Mouse (Mus musculus) c-Kit-positive CD71-positive TER-119-positive erythroid progenitor cells, embryonic 14.5 days (primary cell): Measurements from ENCODE around the gene 1700088E04Rik.

Experiments used
- DNase-seq: peaks from one replicate; pipeline ENCODE4 v3.0.0-alpha.2; 2013; ENCODE audit warnings: low spot score

1700088E04Rik gene

GRCm38 (mm10) chr15:79130782-79131181 is 10.3 kb downstream of the 1700088E04Rik start:
- DNase-seq = no peak

GRCm38 (mm10) chr15:79129311-79129710 is 11.7 kb downstream of the 1700088E04Rik start:
- no peak for DNase-seq

GRCm38 (mm10) chr15:79128208-79128607 is 12.8 kb downstream of the 1700088E04Rik start:
- no peak for DNase-seq

- no peak for DNase-seq
Measured at GRCm38 (mm10) chr15:79127101-79127500, 14.0 kb downstream of the 1700088E04Rik start.

DNA sequence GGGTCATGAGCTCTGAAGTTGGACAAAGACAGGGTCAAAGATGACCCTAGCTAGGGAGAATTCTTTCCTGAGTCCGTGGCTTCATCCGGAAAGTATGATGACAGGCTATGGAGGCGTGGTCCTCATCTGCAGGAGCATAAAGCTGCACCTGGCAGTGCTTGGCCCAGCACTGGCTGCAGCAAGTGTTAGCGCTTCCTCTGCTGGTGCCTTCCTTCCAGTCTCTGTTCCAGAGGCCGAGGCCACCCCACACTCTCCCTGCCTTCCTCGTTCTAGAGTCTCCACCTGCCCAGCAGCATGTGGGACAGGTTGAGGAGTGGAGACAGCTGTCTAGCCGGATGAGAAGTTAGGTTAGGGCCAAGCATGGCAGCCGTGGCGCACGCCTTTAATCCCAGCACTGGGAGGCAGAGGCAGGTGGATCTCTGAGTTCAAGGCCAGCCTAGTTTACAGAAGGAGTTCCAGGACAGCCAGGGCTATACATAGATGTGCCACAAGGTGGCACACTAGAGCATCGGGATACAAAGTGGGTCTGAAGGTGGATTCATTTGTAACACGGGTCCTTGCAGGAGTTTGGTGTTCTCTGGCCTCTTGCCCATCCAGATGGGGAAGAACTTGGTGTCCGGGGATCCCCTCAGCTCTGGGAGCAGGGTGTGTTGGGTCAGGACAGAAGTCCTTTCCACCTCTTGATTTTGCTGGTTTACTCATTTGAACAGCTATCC is 14.7 kb downstream of the 1700088E04Rik start:
- DNase-seq = peak; percentile 60

DNA sequence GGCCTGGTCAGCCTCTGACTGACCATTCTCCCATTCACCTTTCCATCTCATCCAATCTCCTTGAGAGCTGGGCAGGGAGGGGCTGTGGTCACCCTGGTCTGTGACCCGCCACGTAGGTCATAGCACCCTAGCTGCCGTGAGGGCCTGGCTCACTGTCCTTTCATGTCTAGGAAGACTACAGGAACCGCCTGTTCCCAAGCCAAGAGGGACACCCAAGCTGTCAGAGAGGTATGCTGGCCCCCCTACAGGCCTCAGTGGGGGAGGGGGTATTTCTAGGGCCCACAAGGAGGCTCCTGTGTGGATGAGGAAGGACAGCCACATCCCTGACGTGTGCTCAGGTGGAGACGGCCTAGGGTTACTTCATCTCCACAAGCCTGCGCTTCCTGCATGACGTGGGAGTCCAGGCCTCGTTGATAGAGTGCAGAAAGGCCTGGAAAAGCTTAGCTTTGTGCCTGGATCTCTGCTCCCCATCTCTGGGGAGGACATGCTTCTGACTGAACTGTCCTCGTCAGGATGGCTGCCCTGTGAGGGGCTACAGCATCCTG is 16.6 kb downstream of the 1700088E04Rik start:
- DNase-seq = no peak

GRCm38 (mm10) chr15:79123751-79124150 is 17.3 kb downstream of the 1700088E04Rik start:
- no peak for DNase-seq

DNA sequence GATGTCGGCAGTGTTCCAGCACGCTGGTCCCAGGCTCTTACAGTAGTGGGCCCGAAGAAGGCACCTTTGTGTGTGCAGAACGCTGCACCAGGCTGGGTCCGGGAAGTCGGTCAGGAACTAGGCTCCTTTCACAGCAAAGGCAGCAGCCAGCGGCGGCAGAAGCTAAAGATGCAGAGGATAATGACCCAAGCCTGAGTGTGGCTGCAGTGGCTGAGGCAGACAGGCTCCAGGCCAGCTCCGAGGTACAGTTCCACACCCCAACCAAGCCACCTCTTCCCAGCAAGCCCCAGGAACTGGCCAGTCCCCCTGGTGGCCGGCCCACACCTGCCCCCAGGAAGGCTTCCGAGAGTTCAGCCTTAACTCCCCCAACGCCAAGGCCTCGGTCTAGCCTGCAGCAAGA is 18.5 kb downstream of the 1700088E04Rik start:
- DNase-seq = no peak

- DNase-seq = no peak
Measured at GRCm38 (mm10) chr15:79122119-79122518, 18.9 kb downstream of the 1700088E04Rik start.

DNA sequence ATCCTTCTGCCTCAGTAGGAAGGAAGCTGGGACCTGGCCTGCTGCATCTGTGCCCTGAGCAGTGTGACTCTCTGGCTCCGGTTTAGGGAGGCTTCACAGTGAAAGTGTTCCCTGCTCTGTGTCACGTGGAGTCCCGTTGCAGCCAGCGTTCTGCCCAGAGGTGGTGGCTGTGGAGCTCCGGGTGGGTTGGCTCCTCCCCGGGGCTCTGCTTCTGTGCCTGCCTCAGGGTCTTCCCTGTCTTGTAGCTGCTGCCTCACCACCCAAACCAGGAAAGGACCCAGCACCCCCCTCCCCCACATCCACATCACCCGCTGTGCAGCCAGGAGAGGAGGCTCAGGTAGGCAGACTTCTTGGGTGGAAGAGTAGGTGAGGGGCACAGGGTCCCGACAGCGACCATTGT is 21.6 kb downstream of the 1700088E04Rik start:
- no peak for DNase-seq

DNA sequence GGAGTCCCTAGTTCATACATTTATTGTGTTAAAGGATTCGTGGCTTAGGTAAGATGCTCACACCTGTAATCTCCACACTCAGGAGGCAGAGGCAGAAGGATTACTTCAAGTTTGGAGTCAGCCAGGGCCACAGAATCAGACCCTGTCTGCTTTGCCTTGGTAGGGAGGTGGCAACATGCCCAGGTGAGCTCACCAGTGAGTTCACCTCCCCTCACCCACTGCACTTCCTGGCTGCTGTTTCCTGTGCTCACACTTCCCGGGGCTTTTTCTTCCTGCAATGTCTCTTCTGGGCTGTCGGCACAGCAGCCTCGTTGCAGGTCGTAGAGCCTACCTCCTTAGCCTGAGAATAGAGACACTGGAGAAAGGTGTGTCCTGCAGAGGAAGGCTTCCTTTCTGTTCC is 25.8 kb downstream of the 1700088E04Rik start:
- no peak for DNase-seq

DNA sequence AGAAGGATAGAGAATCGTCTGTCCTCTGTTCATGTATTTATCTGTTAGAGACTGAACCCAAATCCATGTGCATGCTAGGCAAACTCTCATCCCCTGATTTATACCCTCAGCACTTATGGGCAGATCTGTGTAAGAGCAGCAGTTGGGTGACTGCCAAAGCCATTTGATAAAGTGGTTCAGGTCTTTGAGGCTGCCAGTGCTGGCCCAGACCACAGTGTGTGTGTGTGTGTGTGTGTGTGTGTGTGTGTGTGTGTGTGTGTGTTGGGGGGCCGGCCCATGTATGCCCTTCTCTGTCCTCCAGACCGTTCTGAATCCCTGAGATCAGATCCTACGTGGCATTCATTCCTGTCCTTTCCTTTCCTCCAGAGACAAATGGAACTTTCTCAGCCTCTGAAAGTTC is 29.3 kb downstream of the 1700088E04Rik start:
- no peak for DNase-seq

DNA sequence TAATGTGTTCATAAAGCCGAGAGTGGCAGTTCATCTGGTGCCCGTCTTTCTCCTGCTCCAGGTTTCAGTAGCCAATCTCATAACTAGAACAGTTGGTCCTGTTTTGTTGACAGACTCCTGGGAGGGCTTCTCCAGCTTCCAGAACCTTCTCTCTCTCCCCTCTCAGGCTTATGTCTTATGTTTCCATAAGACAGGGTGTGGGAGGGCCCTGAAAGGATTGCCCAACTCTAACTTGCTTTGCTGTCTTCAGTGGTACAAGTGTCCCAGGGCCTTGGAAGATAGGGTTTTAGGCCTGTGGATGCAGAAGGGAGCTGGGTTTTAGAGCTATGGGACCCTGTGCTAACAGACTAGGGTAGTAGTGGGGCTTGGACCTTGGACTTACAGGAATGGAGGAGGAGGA is 30.5 kb downstream of the 1700088E04Rik start:
- no peak for DNase-seq

- DNase-seq = no peak
Measured at GRCm38 (mm10) chr15:79110031-79110430, 31.0 kb downstream of the 1700088E04Rik start.

DNA sequence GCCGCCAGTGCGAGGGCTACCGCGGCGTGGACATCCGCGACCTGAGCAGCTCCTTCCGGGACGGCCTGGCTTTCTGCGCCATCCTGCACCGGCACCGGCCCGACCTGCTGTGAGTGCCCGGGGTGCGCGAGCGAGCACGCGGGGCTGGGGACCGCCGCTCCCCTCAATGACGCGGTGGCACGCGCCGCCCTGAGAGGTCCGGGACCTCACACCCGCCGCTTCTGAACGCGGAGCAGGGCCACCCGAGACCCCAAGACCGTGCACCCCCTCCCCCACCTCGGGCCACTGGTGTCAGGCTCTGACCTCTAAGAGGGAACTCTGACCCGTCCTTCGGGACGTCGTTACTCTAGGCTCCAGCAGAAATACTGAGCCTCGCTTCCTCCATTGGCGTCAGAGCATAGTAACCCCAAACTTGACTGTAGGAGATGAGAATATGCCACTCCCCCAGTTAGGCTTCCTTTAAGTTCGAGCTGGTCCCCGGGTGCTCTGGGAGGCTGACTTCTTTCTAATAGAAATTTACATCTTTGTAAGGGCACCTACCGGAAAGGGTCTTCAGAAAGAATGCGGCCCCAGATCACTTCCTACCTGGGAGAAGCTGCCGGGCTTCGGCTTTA is 31.6 kb downstream of the 1700088E04Rik start:
- no peak for DNase-seq

GRCm38 (mm10) chr15:79108421-79109320 is 32.4 kb downstream of the 1700088E04Rik start, which contains the start of gene Micall1:
Gene Micall1, plus strand, starts transcription at chr15:79108898.
- DNase-seq = no peak

DNA sequence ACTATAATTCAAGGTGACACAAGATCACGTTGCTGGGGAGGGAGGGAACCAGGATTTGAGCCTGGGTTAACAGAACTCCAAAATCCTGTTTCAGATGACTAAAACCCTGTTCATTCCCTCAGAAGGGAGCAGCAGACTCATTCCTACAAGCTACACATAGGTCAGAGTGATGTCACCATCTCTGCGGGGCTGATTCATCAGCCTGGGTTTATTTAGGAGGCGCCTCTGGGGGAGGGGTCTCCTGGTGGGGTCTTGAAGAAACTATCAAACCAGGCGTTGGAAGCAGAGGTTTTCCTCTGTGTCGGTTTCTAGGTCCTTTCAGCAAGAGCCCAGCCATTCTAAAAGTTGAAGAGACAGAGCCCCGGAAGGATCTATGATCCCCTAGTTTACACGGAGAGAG is 33.1 kb downstream of the 1700088E04Rik start:
- DNase-seq = no peak

DNA sequence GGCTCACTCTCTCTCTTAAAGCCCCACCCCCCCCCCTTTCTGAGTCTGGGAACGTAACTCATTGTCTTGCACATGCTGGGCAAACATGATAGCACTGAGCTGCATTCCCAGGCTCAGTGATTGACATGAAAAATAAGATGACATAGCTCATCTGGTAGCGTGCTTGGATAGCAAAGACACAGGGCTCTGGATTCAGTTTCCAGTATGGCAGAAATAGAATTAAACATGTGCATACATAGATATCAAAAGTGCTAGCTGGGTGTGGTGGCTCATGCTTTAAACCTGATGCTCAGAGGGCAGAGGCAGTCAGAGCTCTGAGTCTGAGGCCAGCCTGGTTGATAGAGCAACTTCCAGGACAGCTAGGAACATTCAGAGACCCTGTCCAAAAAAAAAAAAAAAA is 35.2 kb downstream of the 1700088E04Rik start:
- peak; percentile 57 for DNase-seq

GRCm38 (mm10) chr15:79103264-79103663 is 37.8 kb downstream of the 1700088E04Rik start:
- DNase-seq = no peak

- DNase-seq = no peak
Measured at GRCm38 (mm10) chr15:79101531-79101930, 39.5 kb downstream of the 1700088E04Rik start.

DNA sequence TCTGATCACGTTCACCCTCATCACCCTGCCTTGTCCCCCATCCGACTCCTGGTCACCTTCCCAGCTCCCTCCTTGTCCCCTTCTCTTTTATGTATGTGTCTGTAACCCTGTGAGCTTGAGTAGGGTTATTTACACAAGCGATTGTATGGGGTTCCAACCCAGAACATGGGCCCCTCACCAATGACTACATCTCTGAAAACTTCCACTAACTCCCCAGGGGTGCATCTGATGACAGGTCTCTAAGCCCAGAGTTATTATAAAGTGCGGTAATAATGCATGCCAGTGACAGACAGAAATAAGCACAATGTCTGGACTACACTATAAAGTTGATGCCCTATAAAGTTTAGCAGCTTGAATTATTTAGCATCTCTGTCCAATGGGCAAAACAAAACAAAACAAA is 40.7 kb downstream of the 1700088E04Rik start:
- no peak for DNase-seq

DNA sequence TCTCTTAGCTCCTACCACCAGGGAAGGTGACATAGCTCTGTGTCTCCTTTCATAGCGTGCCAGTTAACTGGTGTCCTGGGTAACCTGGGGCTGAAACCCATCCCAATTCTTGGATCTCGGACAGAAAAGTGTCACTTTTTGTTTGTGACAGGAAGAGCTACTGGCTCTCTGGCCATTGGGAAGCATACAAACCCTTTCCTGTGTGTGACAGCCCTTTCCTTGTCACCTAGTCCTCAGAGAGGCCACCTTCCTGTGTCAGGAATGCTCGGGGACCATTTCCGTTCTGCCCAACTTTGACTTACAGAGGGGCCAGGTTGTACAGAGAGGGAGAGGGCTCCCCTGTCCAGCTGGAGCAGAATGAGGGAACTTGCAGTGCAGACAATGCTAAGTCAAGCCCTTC is 41.6 kb downstream of the 1700088E04Rik start:
- no peak for DNase-seq
